Mouse (Mus musculus) left cerebral cortex, adult 11 months (tissue): Measurements from ENCODE around the gene Ywhae.
"Not testable (repeated sequence)": the region's sequence is repeated elsewhere in the genome, so short reads cannot be mapped to it uniquely, and the experiment has no call there.

Experiments used
- DNase-seq: peaks from one replicate; pipeline ENCODE4 v3.0.0; 2022; ENCODE audit warnings: low spot score

Gene Ywhae

GRCm38 (mm10) chr11:75732434-75733226, at the start of gene Ywhae:
Ywhae (plus strand) TSS chr11:75732869.
- peak; percentile 85 for DNase-seq

- DNase-seq, result no peak
Measured at GRCm38 (mm10) chr11:75684462-75684861, 48.2 kb upstream of the Ywhae start.

- DNase-seq, result no peak
Measured at GRCm38 (mm10) chr11:75684956-75685355, 47.7 kb upstream of the Ywhae start.

- DNase-seq, result no peak
Measured at GRCm38 (mm10) chr11:75687343-75687993, 45.2 kb upstream of the Ywhae start.

DNA sequence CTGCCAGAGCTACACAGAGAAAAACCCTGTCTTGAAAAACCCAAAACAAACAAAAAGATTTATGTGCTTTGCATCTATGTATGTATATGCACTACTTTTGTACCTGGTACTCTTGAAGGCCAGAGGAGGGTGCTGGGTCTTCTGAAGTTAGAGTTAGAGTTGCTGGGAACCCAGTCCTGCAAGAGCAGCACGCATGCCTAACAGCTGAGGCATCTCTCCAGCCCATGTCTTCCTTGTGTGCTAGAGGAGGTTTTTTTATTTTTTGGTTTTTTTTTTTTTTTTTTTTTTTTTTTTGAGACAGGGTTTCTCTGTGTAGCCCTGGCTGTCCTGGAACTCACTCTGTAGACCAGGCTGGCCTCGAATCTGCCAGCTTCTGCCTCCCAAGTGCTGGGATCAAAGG, 44.5 kb upstream of the Ywhae start:
- DNase-seq, result no peak

DNA sequence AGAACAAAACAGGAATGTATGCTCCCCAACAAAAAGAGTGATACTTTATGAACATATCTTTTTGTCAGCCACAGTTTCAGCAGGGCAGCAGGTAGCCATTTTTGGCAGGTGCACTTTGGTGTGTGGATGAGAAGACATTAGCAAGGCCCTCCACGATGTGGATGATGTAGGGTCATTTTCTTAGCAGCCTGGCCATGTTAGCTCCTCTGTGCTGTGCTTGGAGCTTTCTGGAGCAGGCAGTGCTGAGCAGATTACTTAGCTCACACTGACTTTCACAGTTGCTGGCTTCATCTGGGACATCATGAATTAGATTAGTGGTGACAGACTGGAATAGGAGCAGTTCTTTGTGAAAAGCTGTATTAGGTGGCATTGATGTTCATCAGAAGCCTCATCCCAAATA, 42.7 kb upstream of the Ywhae start:
- DNase-seq, result no peak

DNA sequence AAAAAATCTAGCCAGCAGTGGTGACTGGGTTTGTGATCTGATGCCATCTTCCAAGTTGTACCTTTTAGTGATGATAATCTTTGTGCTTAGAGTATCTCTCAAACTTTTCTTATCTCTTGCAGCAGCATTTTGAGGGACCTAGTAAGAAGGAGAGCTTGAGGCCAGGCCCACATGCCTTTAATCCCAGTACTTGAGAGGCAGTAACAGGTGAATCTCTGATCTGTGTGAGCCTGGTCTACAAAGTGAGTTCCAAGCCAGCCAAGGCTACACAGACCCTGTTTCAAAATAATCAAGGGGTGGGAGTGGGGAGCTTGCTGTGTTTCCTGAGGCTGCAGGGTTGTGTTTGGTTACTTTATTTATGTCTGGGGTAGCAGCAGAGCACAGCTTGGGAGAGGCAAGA, 41.6 kb upstream of the Ywhae start:
- DNase-seq, result no peak

GRCm38 (mm10) chr11:75693570-75693969, 39.1 kb upstream of the Ywhae start:
- DNase-seq, result no peak

DNA sequence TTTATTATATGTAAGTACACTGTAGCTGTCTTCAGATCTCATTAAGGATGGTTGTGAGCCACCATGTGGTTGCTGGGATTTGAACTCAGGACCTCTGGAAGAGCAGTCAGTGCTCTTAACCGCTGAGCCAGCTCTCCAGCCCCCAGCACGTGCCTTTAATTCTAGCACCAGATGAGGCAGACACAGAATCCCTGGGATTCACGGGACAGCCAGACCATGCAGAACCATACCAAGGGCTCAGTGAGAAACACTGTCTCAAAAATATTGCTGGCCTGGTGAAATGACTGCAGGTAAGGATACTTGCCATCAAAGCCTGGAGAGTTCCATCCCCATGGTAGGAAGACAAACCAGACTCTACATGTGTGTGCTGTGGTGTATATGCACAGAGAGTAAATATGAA, 35.2 kb upstream of the Ywhae start:
- not testable (repeated sequence) for DNase-seq

- DNase-seq, result no peak
Measured at GRCm38 (mm10) chr11:75700557-75700956, 32.1 kb upstream of the Ywhae start.

DNA sequence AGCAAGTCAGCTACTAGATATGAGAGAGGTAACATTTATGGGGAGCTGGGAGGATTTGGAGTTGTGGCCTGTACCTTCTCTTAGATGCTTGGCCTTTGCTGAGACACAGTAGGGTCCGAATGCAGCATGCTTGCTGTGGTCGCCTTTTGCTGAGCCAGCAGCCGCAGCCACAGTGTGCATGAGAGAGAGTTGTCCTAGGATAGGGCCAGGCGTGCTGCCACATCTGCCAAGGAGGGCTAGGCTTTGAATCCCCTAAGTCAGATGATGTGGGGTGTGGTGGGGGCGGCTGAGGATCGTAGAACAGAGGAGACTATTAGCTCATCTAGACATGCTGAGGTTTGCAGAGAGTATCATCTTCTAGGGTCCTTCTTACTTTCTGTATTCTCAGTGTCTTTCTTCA, 29.9 kb upstream of the Ywhae start:
- no peak for DNase-seq

DNA sequence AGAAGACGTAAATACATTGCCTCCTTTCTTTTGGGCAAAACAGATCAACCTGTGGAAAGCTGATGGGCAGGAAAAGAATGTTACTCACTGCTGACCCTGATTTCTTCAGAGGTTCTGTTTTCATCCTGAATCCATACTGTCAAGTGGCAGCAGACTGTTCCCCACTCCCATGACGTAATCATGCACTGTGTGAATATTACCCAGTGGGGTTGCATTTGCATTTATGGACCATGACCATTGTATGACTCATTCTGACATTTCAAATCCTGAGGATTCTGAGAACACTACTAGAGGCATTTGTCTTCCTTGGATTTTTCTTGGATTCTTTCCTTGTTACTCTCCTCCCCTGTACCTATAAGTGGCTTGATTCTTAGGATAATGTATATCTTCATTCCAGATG, 28.9 kb upstream of the Ywhae start:
- no peak for DNase-seq

DNA sequence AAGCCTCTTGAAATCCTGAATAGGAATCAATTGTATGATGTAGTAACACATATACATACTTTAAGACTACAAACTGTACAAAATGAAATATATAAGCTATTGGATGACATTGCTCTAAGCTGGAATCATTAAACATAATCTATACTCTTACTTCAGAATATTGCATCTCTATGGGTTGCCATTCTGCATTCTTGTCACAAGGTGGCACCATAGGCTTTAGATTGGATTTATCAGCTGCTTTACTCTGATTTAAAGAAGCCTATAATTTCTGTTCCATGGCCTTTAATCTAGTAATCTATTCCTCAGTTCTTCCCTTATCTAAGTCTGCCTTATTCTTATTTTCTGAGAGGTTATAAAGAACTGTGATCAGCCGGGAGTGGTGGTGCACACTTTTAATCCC, 18.7 kb upstream of the Ywhae start:
- no peak for DNase-seq

GRCm38 (mm10) chr11:75715556-75715955, 17.1 kb upstream of the Ywhae start:
- no peak for DNase-seq

- no peak for DNase-seq
Measured at GRCm38 (mm10) chr11:75716661-75717325, 15.9 kb upstream of the Ywhae start.

DNA sequence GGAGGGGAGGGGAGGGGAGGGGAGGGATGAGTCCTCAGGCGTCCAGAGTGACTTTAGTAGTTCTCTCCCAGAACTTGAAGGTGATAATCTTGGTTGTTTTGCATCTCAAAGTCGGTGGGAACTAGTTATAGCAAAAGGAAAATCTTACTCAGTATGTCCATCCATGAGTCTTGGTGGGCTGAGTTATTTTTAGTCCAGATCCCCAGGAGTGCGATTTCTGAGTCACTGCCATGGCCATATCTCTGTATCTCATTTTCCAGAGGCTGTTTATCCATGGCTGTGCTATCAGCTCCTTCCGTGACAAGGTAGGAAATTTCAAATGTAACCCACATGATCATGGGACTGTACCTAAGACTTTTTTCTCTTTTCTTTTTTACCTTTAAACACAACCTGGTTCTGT, 10.3 kb upstream of the Ywhae start:
- DNase-seq, result no peak

DNA sequence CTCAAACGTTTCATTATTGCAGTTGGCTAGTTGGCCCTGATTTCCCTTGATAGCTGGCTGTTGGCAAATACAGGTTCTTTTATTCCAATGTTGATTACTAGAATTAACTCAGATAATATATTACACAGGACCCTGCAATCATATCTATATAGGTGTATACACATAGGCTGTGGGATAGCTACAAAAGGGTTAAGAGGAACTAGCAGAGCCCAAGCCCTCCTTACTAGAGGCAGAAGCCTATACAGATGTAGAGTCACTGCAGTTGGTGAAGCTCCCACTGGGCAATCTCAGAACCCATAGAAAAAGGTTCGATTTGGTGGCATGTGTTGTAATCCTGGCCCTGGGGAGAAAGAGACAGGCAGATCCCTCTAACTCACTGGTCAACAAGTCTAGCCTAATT, 5.5 kb upstream of the Ywhae start:
- DNase-seq, result no peak

- DNase-seq, result not testable (repeated sequence)
Measured at GRCm38 (mm10) chr11:75727659-75728058, 5.0 kb upstream of the Ywhae start.

DNA sequence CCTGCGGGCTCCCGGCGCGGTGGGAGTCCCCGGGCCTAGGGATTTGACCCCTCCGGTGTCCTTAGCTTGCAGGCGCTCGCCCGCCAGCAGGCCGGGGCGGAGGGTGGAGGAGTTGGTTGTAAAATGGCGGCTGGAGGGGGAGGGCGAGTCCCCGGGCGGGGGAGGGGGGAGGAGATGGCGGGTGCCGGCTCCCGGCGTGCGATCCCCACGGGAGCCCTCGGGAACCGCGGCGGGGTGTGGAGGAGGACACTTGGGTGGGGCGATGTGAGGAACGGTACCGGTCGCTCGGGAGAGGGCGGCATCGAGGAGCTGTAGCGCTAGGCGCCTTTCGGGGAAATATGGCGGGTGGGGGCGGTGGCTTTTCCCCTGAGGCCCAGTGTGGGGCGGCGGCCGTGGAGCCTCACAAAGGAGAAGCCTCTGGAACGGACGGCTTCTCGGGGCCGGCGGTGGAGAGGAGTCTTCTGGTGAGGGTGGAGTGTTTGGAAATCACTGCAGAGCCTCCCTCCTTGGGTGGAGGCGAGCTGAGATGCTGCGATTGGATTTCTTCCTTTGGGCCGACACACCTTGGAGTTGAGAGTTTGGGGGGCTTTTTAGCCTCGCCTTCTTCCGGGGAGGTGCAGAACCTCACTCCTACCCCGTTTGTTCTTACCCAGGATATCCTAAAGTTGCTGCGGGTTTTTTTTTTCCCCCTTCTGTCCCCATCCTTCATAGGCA, 715 bp downstream of the Ywhae start:
- peak; percentile 25 for DNase-seq

GRCm38 (mm10) chr11:75735462-75736252, 3.0 kb downstream of the Ywhae start:
- DNase-seq, result no peak

GRCm38 (mm10) chr11:75736978-75737377, 4.3 kb downstream of the Ywhae start:
- no peak for DNase-seq
